Mouse (Mus musculus) T-helper 1 cell (primary cell): ENCODE results near the gene Rasgrp1.

ENCODE experiments used
- in situ Hi-C: fragments of 300-600 bp; cut with MboI, MseI; formaldehyde crosslinking; loops from one replicate; pipeline ENCODE4 v1.15.1; 2025; ENCODE audit warnings: high pct_unique_total_duplicates

Rasgrp1 gene

DNA sequence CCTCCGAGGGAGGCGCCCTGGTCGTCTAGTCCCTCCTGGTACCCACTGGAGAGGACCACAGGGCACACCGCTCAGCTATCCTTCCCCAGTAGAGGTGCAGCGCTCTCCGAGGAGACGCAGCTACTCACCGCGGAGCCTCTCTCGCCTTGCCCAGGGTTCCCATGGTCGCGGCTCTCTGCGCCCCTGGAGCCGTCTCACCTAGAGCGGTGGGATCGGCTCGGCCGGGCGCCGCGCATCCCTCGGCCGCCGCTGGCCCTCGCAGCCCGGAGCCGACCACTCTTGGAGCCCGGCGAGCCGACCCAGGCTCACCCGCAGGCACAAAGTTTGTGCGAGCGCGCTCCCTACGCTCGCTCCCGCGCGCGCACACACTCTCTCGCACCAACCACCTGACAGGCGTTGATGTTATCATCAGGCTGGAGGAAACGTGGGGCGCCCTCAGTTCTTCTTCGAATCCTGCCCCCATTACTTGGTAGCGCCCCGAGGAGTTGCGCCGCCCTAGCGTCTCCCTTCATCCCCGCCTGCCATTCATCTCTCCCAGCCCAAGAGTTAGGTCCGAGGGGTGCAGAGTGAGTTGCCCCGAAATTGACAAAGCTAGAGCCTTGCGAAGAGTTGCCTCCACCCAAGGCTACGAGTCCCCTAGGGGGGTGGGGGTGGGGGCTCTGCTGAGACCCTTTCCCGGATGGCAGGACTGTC lies at the start of gene Rasgrp1:
Gene Rasgrp1 (minus strand): TSS at position 455 of the 693 bp plus-strand sequence.
- in situ Hi-C loops: loop anchor here (5.0 to 25.0 kb wide), 4 partner anchors 72 to 1142 kb away; partner anchors contain the start of gene Eif2ak4

DNA sequence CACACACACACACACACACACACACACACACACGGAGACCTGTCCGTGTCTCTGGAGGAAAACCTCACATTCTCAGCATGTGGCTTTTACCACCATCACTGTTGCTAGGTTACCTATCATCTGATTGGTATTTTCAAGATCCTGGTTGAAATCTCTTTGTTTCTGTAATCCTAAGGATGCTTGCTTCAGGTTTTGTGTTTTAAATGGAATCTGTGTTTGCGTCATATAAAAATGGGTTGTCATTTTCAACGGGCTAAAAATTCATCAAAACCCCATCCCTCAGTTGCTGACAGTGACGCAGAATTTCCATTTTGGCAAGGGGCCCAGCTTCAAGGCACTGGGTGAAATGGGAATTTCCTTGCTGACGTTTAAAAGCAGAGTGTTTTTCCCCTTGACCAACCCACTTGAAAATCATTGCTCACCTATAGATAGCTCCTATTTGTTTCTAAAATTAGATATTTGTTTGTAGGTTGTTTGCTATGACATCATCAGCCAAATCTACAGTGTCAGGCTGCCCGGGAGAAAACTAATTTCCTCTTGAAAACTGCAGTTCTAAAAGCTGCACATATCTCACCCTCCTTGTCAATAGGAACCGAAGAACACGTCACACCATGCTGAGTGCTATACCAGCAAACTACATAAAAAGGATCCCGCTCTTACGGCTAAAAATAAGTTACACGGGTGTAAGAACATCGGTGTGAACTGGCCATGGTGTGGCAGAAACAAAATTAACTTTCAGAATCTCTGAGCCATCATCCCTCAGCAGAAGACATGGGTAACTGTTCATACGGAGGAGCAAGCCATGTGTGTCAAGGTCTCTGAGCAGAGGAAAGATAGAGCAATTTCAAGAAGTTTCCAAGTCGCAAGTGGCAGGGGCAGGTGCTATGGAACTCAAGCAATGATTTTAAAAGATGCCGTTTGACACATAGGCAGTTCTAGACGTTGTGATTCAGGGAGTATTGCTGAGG lies 47.4 kb upstream of the Rasgrp1 start:
- in situ Hi-C loops: loop anchor here (5.0 kb wide), 1 partner anchor 42 kb away; no protein-coding TSS in a partner anchor

DNA sequence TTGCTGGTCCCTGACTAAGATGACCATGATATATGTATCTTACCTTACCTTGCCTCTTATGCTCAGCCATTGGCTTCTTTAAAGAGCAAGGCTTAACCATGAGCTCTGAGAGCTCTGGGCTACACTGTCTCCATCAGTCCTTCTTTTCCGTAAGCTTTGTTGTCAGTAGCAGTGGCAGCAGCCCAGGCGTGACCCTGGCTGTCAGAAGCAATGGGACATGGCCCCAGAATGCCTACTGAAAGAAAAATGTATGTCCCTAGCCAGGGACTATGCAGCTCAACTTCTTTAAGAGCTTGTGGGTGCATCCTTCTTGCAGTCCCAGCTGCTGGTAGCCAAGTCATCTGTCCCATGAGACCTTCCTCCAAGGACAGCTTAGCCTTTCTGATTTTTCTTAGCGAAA lies 46.7 kb upstream of the Rasgrp1 start:
- in situ Hi-C loops: loop anchor here (5.0 kb wide), 1 partner anchor 43 kb away; no protein-coding TSS in a partner anchor

DNA sequence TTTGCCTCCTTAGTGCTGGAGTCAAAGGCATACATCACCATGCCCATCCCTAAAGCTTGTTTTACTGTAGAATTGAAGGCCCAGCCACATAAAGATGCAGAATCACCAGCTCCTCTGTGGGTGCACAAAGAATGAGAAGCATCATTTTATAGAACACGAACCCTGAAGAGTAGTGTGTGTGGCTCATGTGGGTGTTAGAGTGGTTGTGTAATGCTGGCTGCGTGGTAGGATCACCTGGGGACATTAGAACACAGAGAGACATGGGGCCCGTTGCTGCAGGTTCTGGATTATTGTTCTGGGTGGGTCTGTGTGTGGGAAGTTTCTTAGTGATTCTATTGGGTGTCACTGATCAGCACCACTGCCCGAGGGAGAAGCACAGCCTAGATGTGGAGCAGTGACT lies 45.3 kb upstream of the Rasgrp1 start:
- in situ Hi-C loops: loop anchor here (5.0 kb wide), 1 partner anchor 44 kb away; no protein-coding TSS in a partner anchor

DNA sequence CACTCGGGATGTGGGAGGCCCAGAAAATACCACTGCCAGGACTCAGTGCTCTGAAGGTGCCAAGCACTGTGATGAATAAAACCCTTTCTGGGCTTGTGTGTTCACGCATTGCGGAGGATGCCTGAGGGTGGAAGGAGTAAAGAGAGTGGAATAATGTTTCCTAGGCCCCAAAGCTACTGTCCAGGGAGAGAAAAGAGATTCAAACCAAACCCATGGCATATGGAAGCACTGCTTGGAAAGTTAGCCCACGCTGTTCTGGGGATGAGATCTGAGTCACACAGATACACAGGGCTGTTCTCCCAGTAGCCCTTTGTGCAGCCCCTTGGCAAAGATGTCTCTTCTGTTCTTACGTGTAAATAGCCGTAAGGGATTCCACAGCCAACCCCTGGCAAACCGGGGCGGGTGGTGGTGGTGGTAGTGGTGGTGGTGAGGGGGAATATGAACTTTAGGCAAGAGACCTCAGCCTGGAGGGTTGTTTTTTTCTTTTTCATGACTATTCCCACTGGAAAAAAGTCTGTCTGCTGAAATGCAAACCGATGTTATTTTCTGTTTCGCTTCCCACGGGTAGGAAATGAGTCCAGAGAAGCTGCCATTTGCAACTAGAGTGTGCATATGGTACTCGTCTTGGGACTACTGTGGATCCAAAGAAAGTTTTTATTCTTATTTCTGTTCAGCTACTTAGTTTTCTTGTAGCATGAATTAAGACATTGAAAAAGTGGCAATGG lies 44.3 kb upstream of the Rasgrp1 start:
- in situ Hi-C loops: loop anchor here (5.0 kb wide), 1 partner anchor 45 kb away; no protein-coding TSS in a partner anchor

DNA sequence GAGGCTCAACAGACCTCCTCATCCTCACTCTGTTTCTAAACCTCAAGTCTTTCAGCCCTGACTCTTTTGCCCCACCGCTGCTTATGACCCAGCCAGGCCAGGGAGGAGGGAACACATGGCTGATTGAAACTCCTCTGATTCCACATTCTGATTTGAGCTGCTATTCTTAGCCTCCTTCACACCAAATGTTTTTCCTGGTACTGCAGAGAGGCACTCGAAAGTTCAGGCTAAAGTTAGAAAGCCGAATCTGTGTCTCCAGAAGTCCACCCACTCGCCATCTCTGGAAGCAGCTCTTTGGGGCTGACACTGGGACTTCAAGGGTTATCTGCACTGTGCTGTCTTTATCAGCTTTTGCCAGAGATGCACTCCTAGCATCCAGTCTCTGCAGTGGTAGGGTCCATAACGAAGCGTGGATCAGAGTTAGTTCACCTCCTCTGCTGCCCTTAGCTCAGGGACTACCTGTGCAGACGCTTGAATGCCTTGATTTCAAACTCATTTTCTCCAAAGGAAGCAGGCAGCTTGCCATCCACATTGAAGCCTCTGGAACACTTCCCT lies 43.3 kb upstream of the Rasgrp1 start:
- in situ Hi-C loops: loop anchor here (5.0 kb wide), 1 partner anchor 46 kb away; no protein-coding TSS in a partner anchor

DNA sequence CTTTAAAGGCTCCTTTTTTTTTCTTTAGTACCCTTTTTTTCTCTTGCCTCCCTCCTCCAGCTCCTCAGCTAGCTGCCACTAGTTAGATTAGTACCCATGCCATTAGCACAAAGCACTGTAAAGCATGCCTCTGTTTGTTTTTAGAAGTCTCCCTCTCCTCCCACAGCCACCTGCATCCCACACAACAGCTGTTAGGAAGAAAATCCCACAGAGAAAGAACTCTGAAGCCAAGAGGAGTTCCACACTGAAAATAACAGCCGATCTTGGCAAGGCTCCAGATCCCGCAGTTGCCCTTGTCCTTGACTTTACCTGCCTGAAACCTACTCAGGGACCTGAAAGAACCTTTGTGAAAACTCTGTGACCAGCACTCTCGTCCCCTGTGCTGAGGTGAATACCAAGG lies 38.5 kb upstream of the Rasgrp1 start:
- in situ Hi-C loops: no loop called here

DNA sequence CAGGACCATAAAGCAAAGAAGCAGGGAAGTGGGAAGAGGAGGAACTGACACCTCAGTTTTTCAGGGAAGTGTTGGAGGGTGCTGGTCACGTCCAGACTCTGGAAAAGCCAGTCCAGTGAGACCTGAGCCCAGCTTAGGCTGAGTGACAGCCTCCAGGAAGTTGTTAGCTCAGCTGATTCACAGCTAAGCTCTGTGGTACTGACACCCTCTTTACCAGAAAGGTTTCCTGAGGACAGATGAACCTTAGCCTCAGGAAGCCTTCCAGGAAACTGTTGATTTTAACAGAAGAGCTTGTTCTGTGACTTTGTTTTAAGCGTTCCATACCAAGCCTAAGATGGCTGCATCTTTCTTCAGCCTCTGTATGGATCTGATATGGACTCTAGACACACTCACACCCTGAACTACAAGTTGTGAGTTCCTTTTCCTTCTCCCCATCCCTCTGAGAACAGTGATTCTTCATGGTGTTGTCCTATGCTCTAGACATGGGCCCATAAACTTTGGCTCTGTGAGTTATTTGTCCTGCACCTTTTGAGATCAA lies 31.6 kb upstream of the Rasgrp1 start:
- in situ Hi-C loops: no loop called here

DNA sequence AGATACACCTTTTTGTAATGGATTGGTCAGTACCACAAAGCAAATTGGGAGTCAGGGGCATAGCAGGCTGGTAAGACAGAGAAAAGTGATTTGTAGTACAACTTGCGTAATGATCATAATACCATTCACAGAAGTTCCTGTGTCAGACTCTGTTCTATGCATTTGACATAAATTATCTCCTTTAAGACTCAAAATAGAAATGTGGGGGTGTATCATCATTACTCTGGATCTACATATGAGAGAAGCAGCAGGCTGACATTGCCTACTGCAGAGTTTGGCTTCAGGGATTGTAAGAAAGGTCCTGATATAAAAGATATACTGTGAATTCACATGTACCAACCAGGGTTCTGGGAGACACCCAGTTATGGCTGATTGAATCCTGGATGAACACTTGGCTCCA lies 28.9 kb upstream of the Rasgrp1 start:
- in situ Hi-C loops: no loop called here

DNA sequence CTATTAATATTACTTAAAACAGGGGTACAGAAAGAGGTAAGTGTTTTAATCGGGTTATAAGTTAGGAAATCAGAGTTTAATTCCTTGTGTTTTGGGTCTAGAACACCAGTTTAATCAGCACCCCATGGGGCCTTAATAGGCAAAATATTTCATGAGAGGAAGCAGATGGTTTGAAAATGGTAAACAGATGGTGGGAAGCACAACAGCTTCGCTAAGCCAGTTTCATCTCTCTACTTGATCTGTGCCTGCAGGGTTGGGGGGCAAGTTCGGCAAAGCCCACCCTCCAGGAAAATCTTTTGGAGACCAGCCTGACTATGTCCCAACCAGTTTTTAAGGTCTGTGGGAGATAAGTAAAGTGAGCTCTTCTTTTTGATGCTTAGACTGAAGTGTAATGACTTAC lies 23.7 kb upstream of the Rasgrp1 start:
- in situ Hi-C loops: no loop called here

DNA sequence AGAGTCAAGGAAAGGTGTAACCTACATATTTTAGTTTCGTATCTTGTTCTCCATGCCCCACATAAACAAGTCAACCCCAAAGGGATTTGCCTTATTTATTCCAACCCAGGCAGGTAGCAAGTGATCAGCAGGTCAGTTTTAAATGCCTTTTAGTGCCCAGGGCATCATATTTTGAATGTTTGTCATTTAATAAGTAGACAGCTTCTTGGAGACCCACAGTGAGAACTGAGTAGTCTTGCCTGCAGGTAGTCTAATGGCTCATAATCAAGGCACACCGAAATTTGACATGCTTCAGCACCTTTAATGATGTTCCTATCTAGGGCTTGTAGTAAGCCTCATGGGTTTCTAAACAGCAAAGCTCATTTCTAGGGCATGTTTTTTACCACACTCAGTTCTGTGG lies 21.3 kb upstream of the Rasgrp1 start:
- in situ Hi-C loops: no loop called here

DNA sequence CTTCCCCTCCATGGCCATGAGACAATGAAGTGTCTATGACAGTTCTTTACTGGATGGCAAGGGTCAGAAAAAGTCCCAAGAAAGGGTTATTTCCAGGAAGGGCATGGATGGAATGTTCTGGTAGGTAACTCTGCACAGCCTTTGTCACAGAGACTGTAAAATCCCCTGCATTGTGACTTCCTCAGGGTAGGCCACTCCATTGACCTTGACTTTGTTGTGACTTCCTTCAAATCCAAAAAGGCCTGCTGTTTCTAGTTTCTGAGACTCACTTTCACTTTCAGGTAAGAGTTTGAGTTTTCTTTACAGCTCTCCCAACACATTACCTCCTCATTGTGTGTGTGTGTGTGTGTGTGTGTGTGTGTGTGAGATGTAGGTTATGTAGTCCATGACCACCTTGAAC lies 15.1 kb upstream of the Rasgrp1 start:
- in situ Hi-C loops: no loop called here

DNA sequence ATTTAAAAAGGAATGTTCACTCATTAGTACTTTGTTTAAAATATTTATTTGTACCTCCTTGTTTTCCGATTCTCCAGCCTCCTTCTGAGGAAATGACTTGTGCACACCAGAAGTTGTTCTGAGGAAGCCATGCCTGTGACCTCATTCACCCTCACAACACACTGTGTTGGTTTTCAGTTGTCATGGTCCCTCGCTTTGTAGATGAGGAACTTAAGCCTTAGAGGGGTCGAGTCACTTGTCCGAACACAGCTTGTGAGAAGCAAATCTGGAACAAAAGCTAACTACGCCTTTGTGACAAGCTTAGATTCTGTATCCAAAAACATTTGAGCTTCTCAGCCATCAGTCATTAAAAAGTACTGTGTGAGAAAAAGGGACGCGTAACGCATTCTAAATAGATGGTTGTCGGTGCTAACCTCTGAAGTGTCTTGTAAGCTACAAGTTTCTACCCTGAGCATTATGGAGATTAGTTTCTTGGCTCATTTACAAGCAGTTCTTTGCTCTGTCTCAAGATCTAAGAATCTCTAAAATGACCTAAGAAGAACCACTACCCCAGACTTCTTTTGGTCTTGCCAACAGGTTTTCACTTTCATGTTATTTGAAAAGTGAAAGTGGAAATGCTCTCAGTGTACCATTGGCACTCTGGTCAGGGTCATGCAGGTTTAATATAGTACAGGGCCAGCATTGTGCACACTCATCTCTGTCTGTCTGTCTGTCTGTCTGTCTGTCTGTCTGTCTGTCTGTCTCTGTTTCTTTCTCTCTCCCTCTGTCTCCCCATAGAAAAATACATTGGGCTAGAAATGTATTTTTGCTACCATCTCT lies 9.7 kb upstream of the Rasgrp1 start:
- in situ Hi-C loops: no loop called here

DNA sequence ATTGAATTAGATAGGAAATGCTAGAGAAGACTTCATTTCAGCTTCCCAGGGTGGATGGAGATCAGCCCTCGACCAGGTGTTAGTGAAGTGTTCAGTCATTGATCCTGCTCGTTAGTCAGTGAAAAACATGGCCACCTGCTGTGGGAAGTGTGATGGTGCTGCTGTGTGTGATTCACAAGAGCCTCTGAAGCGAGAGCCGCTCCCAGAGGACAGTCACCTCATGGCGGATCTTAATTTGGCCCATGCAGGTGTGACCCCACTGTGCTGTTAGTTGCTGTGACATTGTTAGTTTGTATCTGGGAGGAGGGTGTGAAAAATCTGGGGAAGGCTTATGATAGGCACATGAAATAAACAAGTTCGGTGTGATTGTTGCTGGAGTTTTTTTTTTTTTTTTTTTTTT lies 7.3 kb upstream of the Rasgrp1 start:
- in situ Hi-C loops: no loop called here

DNA sequence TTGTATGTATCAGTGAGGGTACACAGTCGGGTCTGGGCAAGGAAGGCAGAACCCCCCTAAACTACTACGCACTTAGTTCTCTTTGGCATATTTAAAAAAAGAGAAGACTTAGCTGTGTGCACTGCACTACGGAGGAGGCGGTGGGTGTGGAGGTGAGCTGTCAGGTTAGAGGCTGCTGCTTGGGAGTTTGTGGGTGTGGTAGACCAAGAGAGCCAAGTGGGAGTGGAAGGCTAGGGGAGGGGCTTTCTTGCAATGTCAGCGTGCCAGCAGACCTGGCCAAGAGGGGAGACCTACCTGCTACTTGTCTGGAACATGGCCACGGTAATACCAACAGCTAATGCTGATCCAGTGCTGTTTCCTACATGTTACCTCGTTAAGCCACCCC lies 431 bp upstream of the Rasgrp1 start:
- in situ Hi-C loops: loop anchor here (5.0 to 25.0 kb wide), 4 partner anchors 72 to 1142 kb away; partner anchors contain the start of gene Eif2ak4

DNA sequence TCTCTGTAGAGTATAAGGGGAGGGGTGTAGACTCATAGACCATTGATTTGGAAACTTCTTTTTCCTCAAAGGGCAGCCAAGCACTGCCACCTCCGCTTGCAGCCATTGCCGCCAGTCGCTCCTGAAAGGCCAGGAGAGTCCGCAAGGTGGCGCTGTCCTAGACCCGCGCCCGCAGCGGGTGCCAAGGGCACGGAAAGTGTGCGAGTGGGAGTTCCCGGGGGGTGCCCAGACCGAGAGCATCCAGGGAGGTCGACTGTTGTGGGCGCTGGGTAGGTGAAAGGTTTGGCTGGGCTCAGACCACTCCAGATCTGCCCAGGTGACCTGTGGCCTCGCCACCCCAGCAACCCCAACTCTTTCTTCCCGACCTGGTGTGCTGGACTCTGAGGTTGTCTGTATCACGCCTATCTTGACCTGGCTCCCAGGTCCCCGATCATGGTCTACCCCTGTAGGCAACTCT lies 683 bp downstream of the Rasgrp1 start:
- in situ Hi-C loops: loop anchor here (5.0 to 25.0 kb wide), 4 partner anchors 73 to 1143 kb away; partner anchors contain the start of gene Eif2ak4

DNA sequence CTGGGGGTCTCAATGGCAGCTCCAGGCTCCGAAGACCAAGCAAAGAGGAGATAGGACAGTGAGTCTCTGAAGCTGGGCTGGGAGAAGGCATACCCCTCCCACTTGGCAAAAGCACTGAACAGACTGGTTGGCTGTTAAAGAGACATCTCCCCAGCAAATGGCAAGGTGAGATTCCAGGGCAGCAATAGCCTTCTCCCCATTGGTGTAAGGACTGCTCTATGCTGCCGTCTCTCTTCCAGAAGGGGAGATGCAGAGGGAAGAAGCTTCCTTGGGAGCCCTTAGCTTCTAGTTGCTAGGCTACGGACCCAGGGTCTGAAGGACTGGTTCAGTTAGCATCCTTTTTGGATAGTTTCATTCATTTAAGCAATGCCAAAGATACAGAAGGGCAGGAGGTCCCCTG lies 4.3 kb downstream of the Rasgrp1 start:
- in situ Hi-C loops: loop anchor here (25.0 kb wide), 1 partner anchor 1049 kb away; the partner anchor contains the start of gene Eif2ak4

DNA sequence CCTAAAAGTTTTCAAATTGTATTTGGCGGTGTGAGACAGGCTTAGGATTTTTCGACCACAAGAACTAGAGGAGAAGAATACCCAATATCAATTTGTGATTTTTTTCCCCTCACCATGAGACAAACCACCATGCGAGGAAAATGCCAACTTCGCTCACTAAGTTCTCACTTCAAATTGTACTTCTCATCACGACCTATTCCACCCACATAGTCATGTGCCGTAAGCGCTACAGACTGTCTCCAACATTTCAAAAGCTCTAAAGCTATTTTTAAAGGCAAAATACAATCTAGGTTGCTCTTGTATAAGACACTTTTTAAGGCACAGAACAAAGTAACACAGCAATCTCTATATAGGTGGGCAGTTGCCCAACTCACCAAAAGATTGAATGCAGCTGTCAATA lies 4.9 kb downstream of the Rasgrp1 start:
- in situ Hi-C loops: loop anchor here (25.0 kb wide), 1 partner anchor 1049 kb away; the partner anchor contains the start of gene Eif2ak4

DNA sequence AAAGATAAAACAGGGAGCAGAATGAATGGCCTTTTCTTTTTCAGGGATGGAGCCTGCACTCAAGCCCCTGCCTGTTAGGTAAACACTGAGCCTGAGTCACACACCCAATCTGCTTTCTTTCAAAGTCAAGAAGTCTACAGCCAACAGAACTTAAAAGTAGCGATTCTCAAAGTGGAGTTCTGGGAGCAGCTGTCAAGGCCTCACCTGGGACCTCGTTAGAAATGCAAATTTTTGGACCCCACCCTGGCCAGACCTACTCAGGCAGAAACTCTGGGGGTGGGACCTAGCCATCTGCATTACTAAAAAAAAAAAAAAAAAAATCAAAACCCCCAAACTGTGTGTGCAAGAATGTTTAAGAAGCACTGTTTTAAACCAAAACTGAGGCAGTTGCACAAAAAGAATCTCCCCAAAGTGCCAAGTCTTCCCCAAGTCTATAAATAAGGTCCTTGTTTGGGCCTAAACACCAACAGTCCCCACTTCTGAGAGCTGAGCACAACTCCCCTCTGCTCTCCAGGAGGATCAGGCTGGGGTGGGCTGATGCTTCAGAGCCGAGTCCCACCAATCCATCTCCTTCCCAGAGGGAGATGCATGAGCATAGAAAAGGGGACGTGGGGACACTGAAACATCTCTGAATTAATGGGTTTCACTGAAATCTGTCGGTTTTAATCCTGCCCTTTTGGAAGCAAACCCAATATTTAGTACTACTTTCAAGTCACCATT lies 5.7 kb downstream of the Rasgrp1 start:
- in situ Hi-C loops: loop anchor here (25.0 kb wide), 1 partner anchor 1050 kb away; the partner anchor contains the start of gene Eif2ak4
